Mouse (Mus musculus): ENCODE data around the gene Armh1. TPM values are rescaled to one million over a fixed set of nuclear protein-coding genes. Genes with fewer than 3 reads are reported as not detected.

Armh1 gene
- polyA plus RNA-seq, 1 experiment from 2014 or later = 0.86 TPM

- 8% methylated on average over 22 of the region's 22 CpGs for WGBS
These were observed 31.6 kb upstream of the Armh1 start for GRCm38 (mm10) chr4:117283271-117284191.

GRCm38 (mm10) chr4:117281090-117281845 is 29.3 kb upstream of the Armh1 start:
- Histone ChIP-seq H3K4me1 (ENCODE audit: control insufficient read depth, insufficient read depth, low read length) (peaks cover 35% of the 10 kb centered on the region), H3K27ac (ENCODE audit: low read depth, low read length) (no peak overlapping the region)
- WGBS = 34% methylated on average over 19 of the region's 19 CpGs

More at GRCm38 (mm10) chr4:117283271-117284191, 31.6 kb upstream of the Armh1 start:
- ATAC-seq (ENCODE audit: low read depth) = peak; percentile 44; the same call in 1 of the 2 replicates
- H3K36me3 ChIP-seq (ENCODE audit: control insufficient read depth, insufficient read depth, low read length) = peaks cover 16% of the 10 kb centered on the region; the same call in 1 of the 2 replicates
- H3K4me1 ChIP-seq (ENCODE audit: control insufficient read depth, insufficient read depth, low read length) = peaks cover 38% of the 10 kb centered on the region
- H3K27me3 ChIP-seq (ENCODE audit: control insufficient read depth, insufficient read depth, low read length) = no peaks in the 10 kb centered on the region
- no peak overlapping the region for H3K9ac ChIP-seq (replicated peaks; ENCODE audit: low read depth, low read length)
- H3K4me3 ChIP-seq (ENCODE audit: low read depth, low read length) = no peak overlapping the region
- H3K9me3 ChIP-seq (ENCODE audit: control insufficient read depth, low read length) = no peaks in the 10 kb centered on the region
- no peak overlapping the region for H3K4me2 ChIP-seq (ENCODE audit: low read depth, low read length)
- H3K27ac ChIP-seq (ENCODE audit: low read depth, low read length) = peak overlapping the region; percentile 22; the same call in 1 of the 2 replicates

GRCm38 (mm10) chr4:117280397-117280930 is 28.5 kb upstream of the Armh1 start:
- ATAC-seq (ENCODE audit: low read depth) = no peak
- Histone ChIP-seq H3K9me3 (ENCODE audit: control insufficient read depth, low read length) (no peaks in the 10 kb centered on the region), H3K4me1 (ENCODE audit: control insufficient read depth, insufficient read depth, low read length) (peaks cover 31% of the 10 kb centered on the region), H3K4me2 (ENCODE audit: low read depth, low read length) (no peak overlapping the region), H3K9ac (replicated peaks; ENCODE audit: low read depth, low read length) (no peak overlapping the region), H3K4me3 (ENCODE audit: low read depth, low read length) (no peak overlapping the region), H3K27me3 (ENCODE audit: control insufficient read depth, insufficient read depth, low read length) (no peaks in the 10 kb centered on the region), H3K36me3 (ENCODE audit: control insufficient read depth, insufficient read depth, low read length) (peaks cover 15% of the 10 kb centered on the region), H3K27ac (ENCODE audit: low read depth, low read length) (no peak overlapping the region)
- 63% methylated on average over 8 of the region's 8 CpGs for WGBS

More at GRCm38 (mm10) chr4:117281090-117281845, 29.3 kb upstream of the Armh1 start:
- H3K9me3 ChIP-seq (ENCODE audit: control insufficient read depth, low read length) = no peaks in the 10 kb centered on the region
- no peaks in the 10 kb centered on the region for H3K27me3 ChIP-seq (ENCODE audit: control insufficient read depth, insufficient read depth, low read length)
- ATAC-seq (ENCODE audit: low read depth) = no peak
- H3K36me3 ChIP-seq (ENCODE audit: control insufficient read depth, insufficient read depth, low read length) = peaks cover 16% of the 10 kb centered on the region
- no peak overlapping the region for H3K4me2 ChIP-seq (ENCODE audit: low read depth, low read length)
- no peak overlapping the region for H3K4me3 ChIP-seq (ENCODE audit: low read depth, low read length)
- no peak overlapping the region for H3K9ac ChIP-seq (replicated peaks; ENCODE audit: low read depth, low read length)

DNA sequence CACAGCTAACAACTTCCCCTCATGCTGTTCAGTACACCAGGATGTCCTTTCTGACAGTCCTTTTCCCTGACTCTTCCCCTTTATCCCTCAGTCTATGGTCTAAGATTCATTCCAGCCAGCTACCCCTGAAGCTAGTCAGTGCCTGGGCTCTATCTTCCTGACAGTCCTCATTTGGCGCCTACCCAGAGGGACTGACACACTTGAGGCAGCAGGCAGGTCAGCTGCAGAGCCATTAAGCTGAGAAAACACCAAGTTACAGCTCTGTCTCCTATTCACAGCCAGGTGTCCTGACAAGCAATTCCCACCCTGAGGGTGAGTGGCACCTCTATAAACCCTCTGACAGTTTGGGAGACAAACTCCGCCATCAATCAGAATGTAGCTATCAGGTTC is 27.3 kb upstream of the Armh1 start:
- WGBS = 56% methylated on average over 2 of the region's 2 CpGs
- peaks cover 21% of the 10 kb centered on the region for H3K4me1 ChIP-seq (ENCODE audit: control insufficient read depth, insufficient read depth, low read length)

DNA sequence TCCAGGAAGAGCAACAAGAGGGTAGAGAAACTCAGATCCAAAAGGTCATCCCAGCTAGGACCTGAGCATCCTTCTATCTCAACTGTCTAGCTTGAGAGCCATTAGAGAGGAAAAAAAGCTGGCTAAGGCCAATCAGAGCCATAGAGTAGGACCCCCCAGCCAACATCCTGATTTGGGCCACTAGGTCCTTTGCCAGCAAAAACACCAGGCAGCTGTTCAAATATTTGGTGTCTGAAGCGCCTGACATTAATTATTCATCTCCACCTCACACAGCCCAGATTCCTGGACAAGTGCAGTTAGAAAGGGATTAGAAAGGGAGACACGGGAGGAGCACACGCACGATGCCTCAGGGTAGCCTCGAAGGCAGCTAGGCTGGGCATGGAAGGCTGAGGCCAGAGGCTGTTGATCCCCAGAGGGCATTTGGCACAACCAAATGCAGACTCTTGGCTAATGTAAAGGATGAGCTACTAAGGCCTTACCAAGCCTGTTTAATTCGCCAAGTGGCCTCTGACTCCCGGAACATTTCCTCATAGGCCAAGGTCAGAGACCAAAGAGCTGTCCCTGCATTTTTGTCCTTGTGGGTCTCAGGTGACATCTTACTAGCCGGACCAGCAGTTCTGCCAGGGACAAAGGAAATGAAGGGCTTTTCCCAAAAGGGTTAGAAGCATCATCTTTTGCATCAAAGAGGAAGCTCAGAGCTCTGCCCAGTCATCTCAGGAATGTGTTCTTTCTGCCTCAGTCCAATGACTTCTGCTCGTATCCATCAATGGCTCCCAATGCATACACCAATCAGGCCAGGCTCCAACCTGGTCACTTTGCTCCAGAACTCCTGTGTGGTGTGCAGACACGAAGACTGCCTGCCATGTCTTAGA is 26.7 kb upstream of the Armh1 start:
- Histone ChIP-seq H3K4me2 (ENCODE audit: low read depth, low read length) (no peak overlapping the region), H3K27ac (ENCODE audit: low read depth, low read length) (no peak overlapping the region), H3K4me3 (ENCODE audit: low read depth, low read length) (no peak overlapping the region), H3K27me3 (ENCODE audit: control insufficient read depth, insufficient read depth, low read length) (no peaks in the 10 kb centered on the region), H3K36me3 (ENCODE audit: control insufficient read depth, insufficient read depth, low read length) (peaks cover 17% of the 10 kb centered on the region), H3K9me3 (ENCODE audit: control insufficient read depth, low read length) (no peaks in the 10 kb centered on the region), H3K4me1 (ENCODE audit: control insufficient read depth, insufficient read depth, low read length) (peaks cover 15% of the 10 kb centered on the region), H3K9ac (replicated peaks; ENCODE audit: low read depth, low read length) (no peak overlapping the region)
- 63% methylated on average over 10 of the region's 10 CpGs for WGBS
- no peak for ATAC-seq (ENCODE audit: low read depth)

More for the DNA sequence above, 27.3 kb upstream of the Armh1 start:
- Histone ChIP-seq H3K36me3 (ENCODE audit: control insufficient read depth, insufficient read depth, low read length) (peaks cover 17% of the 10 kb centered on the region), H3K4me2 (ENCODE audit: low read depth, low read length) (no peak overlapping the region), H3K27ac (ENCODE audit: low read depth, low read length) (no peak overlapping the region), H3K9ac (replicated peaks; ENCODE audit: low read depth, low read length) (no peak overlapping the region), H3K9me3 (ENCODE audit: control insufficient read depth, low read length) (no peaks in the 10 kb centered on the region), H3K4me3 (ENCODE audit: low read depth, low read length) (no peak overlapping the region), H3K27me3 (ENCODE audit: control insufficient read depth, insufficient read depth, low read length) (no peaks in the 10 kb centered on the region)
- ATAC-seq (ENCODE audit: low read depth) = no peak

DNA sequence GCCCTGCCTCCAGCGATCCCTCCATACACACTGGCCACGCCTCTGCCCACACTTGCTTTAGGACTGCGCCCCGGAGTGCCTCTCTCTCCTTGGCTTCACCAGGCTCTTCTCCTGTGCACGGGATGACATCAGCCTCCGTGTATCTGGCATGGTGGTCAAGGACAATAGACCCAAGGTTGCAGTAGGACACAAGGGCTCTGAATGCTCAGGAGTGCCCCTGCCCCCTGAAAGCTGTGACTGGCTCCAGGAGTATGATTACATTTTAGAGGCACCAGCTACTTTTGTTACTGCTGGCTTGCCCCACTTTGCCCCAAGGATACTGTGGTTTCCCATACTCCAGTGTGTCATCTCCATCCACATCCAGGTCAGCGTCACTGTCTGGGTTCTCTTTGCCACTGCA is 25.8 kb upstream of the Armh1 start:
- Histone ChIP-seq H3K27ac (ENCODE audit: low read depth, low read length) (no peak overlapping the region), H3K9me3 (ENCODE audit: control insufficient read depth, low read length) (no peaks in the 10 kb centered on the region), H3K4me3 (ENCODE audit: low read depth, low read length) (no peak overlapping the region), H3K9ac (replicated peaks; ENCODE audit: low read depth, low read length) (no peak overlapping the region), H3K27me3 (ENCODE audit: control insufficient read depth, insufficient read depth, low read length) (no peaks in the 10 kb centered on the region), H3K36me3 (ENCODE audit: control insufficient read depth, insufficient read depth, low read length) (peaks cover 21% of the 10 kb centered on the region), H3K4me2 (ENCODE audit: low read depth, low read length) (no peak overlapping the region), H3K4me1 (ENCODE audit: control insufficient read depth, insufficient read depth, low read length) (peaks cover 14% of the 10 kb centered on the region; the same call in 1 of the 2 replicates)
- 94% methylated on average over 7 of the region's 7 CpGs for WGBS
- ATAC-seq (ENCODE audit: low read depth) = no peak

DNA sequence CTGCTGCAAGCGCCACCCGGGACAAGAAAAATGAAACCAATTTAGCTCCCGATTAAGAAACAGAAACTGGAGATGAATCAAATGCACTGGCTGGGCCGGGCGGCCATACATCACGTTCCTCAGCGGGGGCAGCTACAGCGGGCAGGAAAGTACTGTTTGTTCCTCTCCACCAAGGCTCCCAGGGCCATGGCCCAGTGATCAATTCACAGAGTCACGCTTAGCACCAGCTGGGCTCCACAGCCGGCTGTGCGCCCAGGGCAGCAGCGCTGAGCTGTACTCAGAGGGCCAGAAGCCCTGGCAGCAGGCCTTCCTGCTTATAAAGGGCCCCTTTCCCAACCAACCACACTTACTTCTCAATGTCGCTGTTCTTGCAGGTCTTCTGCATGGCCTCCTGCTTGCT is 25.1 kb upstream of the Armh1 start:
- Histone ChIP-seq H3K36me3 (ENCODE audit: control insufficient read depth, insufficient read depth, low read length) (peaks cover 26% of the 10 kb centered on the region), H3K9ac (replicated peaks; ENCODE audit: low read depth, low read length) (no peak overlapping the region; the same call in 1 of the 2 replicates), H3K9me3 (ENCODE audit: control insufficient read depth, low read length) (no peaks in the 10 kb centered on the region), H3K27me3 (ENCODE audit: control insufficient read depth, insufficient read depth, low read length) (no peaks in the 10 kb centered on the region), H3K27ac (ENCODE audit: low read depth, low read length) (no peak overlapping the region), H3K4me1 (ENCODE audit: control insufficient read depth, insufficient read depth, low read length) (peaks cover 15% of the 10 kb centered on the region; the same call in 1 of the 2 replicates), H3K4me3 (ENCODE audit: low read depth, low read length) (no peak overlapping the region), H3K4me2 (ENCODE audit: low read depth, low read length) (no peak overlapping the region)
- 51% methylated on average over 13 of the region's 13 CpGs for WGBS
- no peak for ATAC-seq (ENCODE audit: low read depth)

DNA sequence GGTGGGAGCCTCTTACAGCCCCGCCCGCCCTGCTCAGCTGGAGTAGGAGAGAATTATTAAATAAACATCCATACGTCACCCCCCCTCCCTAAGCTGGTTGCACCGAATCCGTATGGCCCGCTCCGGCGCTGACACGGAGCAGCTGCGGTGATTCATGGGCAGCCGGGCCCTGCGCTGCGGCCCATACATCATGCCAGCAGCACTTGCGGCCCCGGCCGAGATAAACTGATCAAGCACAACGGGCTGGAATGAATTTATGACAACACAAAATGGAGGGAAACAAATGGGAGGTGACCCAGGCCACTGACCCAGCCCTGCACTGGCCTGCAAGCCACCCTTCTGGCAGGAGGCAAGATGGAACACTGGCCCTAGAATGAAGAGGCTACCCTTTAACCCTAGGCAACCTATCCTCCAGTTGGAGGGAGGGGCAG is 24.4 kb upstream of the Armh1 start:
- Histone ChIP-seq H3K4me2 (ENCODE audit: low read depth, low read length) (no peak overlapping the region), H3K4me1 (ENCODE audit: control insufficient read depth, insufficient read depth, low read length) (peaks cover 15% of the 10 kb centered on the region; the same call in 1 of the 2 replicates), H3K9ac (replicated peaks; ENCODE audit: low read depth, low read length) (no peak overlapping the region), H3K27me3 (ENCODE audit: control insufficient read depth, insufficient read depth, low read length) (no peaks in the 10 kb centered on the region), H3K36me3 (ENCODE audit: control insufficient read depth, insufficient read depth, low read length) (peaks cover 31% of the 10 kb centered on the region), H3K9me3 (ENCODE audit: control insufficient read depth, low read length) (no peaks in the 10 kb centered on the region), H3K27ac (ENCODE audit: low read depth, low read length) (no peak overlapping the region), H3K4me3 (ENCODE audit: low read depth, low read length) (no peak overlapping the region)
- peak; percentile 35; the same call in 1 of the 2 replicates for ATAC-seq (ENCODE audit: low read depth)
- WGBS = 54% methylated on average over 17 of the region's 17 CpGs
